Mouse (Mus musculus) G1E-ER4 (cell line): ENCODE measurements around the gene Mycs. TPM values are rescaled to one million over a fixed set of nuclear protein-coding genes. Genes with fewer than 3 reads are reported as not detected.

Experiments used
- GATA1 ChIP-seq: IDR thresholded peaks from one replicate; pipeline ENCODE4 v1.8.0; 2012; ENCODE audit warnings: low read length, inconsistent platforms
- polyA plus RNA-seq: library from polyadenylated mRNA; stranded (reverse); fragments of >175 nt; gene quantifications from 2 replicates; pipeline ENCODE4 v1.2.3, GENCODE M21; 2012

Gene Mycs
- not detected in 2 replicates for polyA plus RNA-seq

- no peak for TF ChIP-seq GATA1
These were observed at the start of gene Mycs for GRCm38 (mm10) chrX:5469165-5469564. Gene Mycs, minus strand, starts transcription at chrX:5469265.

GRCm38 (mm10) chrX:5468022-5468421 is 1.0 kb downstream of the Mycs start:
- no peak for TF ChIP-seq GATA1

Other genes starting within 250 kb of the Mycs start
- not detected in 2 replicates for gene Btbd35f7, start 199.8 kb upstream of the Mycs start, polyA plus RNA-seq